Mouse (Mus musculus): Measurements from ENCODE around the gene Slc8a3. TPM values are rescaled to one million over a fixed set of nuclear protein-coding genes. Genes with fewer than 3 reads are reported as not detected.

The Slc8a3 gene
- total RNA-seq, 2 experiments from 2014 or later: 24.4 to 25.4 TPM

GRCm38 (mm10) chr12:81241096-81241495, 91.9 kb downstream of the Slc8a3 start:
- DNase-seq (ENCODE audit: low spot score in 2 of 2): no peak

GRCm38 (mm10) chr12:81237158-81237557, 95.8 kb downstream of the Slc8a3 start:
- no peak for DNase-seq (ENCODE audit: low spot score in 2 of 2)

GRCm38 (mm10) chr12:81235456-81236330, 97.3 kb downstream of the Slc8a3 start:
- DNase-seq (ENCODE audit: low spot score in 2 of 2): no peak

GRCm38 (mm10) chr12:81233746-81234380, 99.1 kb downstream of the Slc8a3 start:
- no peak for DNase-seq (ENCODE audit: low spot score in 2 of 2)

GRCm38 (mm10) chr12:81227767-81228460, 105.1 kb downstream of the Slc8a3 start:
- DNase-seq (ENCODE audit: low spot score in 2 of 2): peak; percentile 63 to 72

- DNase-seq (ENCODE audit: low spot score in 2 of 2): no peak
Observed at GRCm38 (mm10) chr12:81226590-81226989, 106.4 kb downstream of the Slc8a3 start.

- no peak for DNase-seq (ENCODE audit: low spot score in 2 of 2)
Observed at GRCm38 (mm10) chr12:81225966-81226577, 106.9 kb downstream of the Slc8a3 start.

- DNase-seq (ENCODE audit: low spot score in 2 of 2): no peak
Observed at GRCm38 (mm10) chr12:81224843-81225242, 108.1 kb downstream of the Slc8a3 start.

GRCm38 (mm10) chr12:81223276-81223675, 109.7 kb downstream of the Slc8a3 start:
- no peak for DNase-seq (ENCODE audit: low spot score in 2 of 2)

GRCm38 (mm10) chr12:81219339-81219738, 113.6 kb downstream of the Slc8a3 start:
- no peak for DNase-seq (ENCODE audit: low spot score in 2 of 2)

- no peak for DNase-seq (ENCODE audit: low spot score in 2 of 2)
Observed at GRCm38 (mm10) chr12:81208559-81208958, 124.4 kb downstream of the Slc8a3 start.

GRCm38 (mm10) chr12:81205619-81206560, 127.1 kb downstream of the Slc8a3 start:
- no peak for DNase-seq (ENCODE audit: low spot score in 2 of 2)

- DNase-seq (ENCODE audit: low spot score in 2 of 2): no peak
Observed at GRCm38 (mm10) chr12:81203226-81203625, 129.8 kb downstream of the Slc8a3 start.

GRCm38 (mm10) chr12:81199280-81199955, 133.6 kb downstream of the Slc8a3 start:
- DNase-seq (ENCODE audit: low spot score in 2 of 2): peak; percentile 80 to 85

- no peak for DNase-seq (ENCODE audit: low spot score in 2 of 2)
Observed at GRCm38 (mm10) chr12:81197468-81198075, 135.4 kb downstream of the Slc8a3 start.

- DNase-seq (ENCODE audit: low spot score in 2 of 2): no peak
Observed at GRCm38 (mm10) chr12:81193968-81194367, 139.0 kb downstream of the Slc8a3 start.

GRCm38 (mm10) chr12:81189636-81190035, 143.3 kb downstream of the Slc8a3 start:
- no peak for DNase-seq (ENCODE audit: low spot score in 2 of 2)

- DNase-seq (ENCODE audit: low spot score in 2 of 2): no peak
Observed at GRCm38 (mm10) chr12:81188996-81189395, 144.0 kb downstream of the Slc8a3 start.

GRCm38 (mm10) chr12:81188423-81188822, 144.6 kb downstream of the Slc8a3 start:
- DNase-seq (ENCODE audit: low spot score in 2 of 2): no peak
